Mouse (Mus musculus): ENCODE results near the gene Prkaa2. TPM values are rescaled to one million over a fixed set of nuclear protein-coding genes. Genes with fewer than 3 reads are reported as not detected.

Prkaa2 gene
- total and polyA plus RNA-seq, 2 experiments: 11.3 to 21.3 TPM

DNA sequence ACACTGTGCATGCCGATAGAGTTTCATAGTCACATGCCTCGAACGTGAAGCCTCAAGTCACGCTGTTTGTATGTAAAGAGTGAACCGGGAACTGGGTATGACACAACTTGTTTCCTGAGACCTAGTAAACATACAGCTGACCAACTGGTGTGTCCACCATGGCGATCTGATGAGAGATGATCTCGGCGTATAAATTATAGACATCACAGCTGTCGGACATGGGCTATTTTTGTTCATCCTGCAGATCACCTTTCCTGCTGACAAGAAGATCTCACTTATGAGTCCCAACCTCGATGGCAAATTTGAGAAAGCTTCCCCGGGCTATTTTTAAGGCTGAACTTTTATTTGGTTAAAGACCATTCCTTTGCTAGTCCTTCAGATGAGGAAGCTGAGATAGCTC is 2.1 kb upstream of the Prkaa2 start:
- Histone ChIP-seq H3K9ac (ENCODE audit: low read depth, low read length) (no peak overlapping the region), H3K4me3 (ENCODE audit: insufficient read depth, low read depth, low read length) (no peak overlapping the region), H3K79me2 (ENCODE audit: control insufficient read depth, insufficient read depth, low read length) (peaks cover 24% of the 10 kb centered on the region), H3K36me3 (ENCODE audit: control insufficient read depth, insufficient read depth, low read length) (no peaks in the 10 kb centered on the region), H3K27me3 (ENCODE audit: control insufficient read depth, insufficient read depth, low read length) (no peaks in the 10 kb centered on the region), H3K4me1 (ENCODE audit: control insufficient read depth, insufficient read depth, low read length) (peaks cover 12% of the 10 kb centered on the region), H3K27ac (replicated peaks; ENCODE audit: insufficient read depth, low read depth, low read length) (no peak overlapping the region)
- WGBS: 82% methylated on average over 11 of the region's 11 CpGs
- DNase-seq (ENCODE audit: extremely low read depth, low read depth, low spot score): no peak
- TF ChIP-seq POLR2A (IDR thresholded peaks at IDR 0.05; ENCODE audit: extremely low read depth, insufficient read depth, low read length) (no peak), CTCF (IDR thresholded peaks at IDR 0.05; ENCODE audit: low read depth, low read length) (no peak)

GRCm38 (mm10) chr4:105110684-105111035 is 970 bp upstream of the Prkaa2 start:
- Histone ChIP-seq H3K27me3 (ENCODE audit: control insufficient read depth, insufficient read depth, low read length) (no peaks in the 10 kb centered on the region), H3K9ac (ENCODE audit: low read depth, low read length) (no peak overlapping the region), H3K79me2 (ENCODE audit: control insufficient read depth, insufficient read depth, low read length) (peaks cover 26% of the 10 kb centered on the region), H3K36me3 (ENCODE audit: control insufficient read depth, insufficient read depth, low read length) (no peaks in the 10 kb centered on the region), H3K4me1 (ENCODE audit: control insufficient read depth, insufficient read depth, low read length) (peaks cover 13% of the 10 kb centered on the region), H3K4me3 (ENCODE audit: insufficient read depth, low read depth, low read length) (no peak overlapping the region), H3K27ac (replicated peaks; ENCODE audit: insufficient read depth, low read depth, low read length) (no peak overlapping the region)
- 79% methylated on average over 4 of the region's 4 CpGs for WGBS
- TF ChIP-seq POLR2A (IDR thresholded peaks at IDR 0.05; ENCODE audit: extremely low read depth, insufficient read depth, low read length) (no peak), CTCF (IDR thresholded peaks at IDR 0.05; ENCODE audit: low read depth, low read length) (no peak)
- no peak for DNase-seq (ENCODE audit: extremely low read depth, low read depth, low spot score)

DNA sequence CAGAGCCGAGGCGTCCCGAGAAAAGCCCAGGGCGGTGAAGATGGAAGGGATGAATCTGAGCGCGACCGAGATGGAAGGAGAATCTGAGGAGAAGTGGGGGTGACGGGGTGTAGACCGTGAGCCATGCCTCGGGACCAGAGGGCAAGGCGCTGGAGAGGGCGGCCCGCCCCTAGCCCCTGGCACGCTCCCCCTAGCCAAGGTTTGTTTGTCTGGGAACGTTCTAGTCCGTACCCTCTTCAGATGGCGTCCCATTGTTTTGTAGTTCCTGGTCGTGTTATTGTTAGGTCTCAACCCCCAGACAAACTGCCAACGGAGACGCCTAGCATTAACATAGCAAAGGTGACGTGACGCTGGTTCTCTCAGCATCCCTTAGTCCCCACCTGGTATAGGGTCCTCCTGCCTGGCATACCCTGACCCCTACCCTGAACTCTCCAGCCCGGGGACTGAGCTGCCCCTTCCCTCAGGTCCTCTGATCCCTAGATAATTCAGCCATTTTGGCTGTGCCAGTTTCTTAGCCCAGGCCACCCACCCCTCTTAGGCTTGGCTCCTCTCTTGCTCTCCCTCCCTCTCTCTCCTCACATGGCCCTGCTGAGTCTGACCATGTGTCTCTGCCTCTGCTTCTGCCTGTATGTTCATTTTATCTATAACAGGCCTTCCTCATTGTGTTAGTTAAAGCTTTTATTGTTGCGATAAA is 447 bp upstream of the Prkaa2 start:
- WGBS: 4% methylated on average over 24 of the region's 24 CpGs

DNA sequence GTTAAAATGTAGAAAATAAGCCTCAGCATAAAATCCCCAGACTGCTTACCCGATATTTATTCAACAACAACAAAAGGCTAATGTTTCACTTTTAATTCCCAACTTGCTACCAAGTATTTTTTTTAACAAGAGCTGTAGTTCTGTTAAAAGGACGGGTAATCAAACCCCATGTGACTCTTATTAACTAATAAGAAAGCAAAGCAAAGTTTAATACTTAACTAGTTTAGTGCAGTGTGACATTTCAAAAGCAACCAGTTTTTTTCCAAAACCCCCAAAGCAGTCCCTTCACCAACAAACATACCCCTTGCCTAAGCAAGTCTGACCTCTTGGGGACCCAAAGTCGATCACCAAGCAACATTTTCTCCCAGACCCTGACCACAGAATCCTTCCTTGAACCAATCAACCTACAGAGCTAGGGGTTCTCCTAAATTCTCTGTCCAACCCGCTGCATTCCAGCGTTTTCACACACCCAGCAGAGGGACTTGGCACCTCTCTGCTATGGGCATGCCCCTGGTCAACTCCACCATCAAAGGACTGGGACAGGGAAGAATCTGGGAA is 970 bp downstream of the Prkaa2 start:
- Histone ChIP-seq H3K27me3 (ENCODE audit: control insufficient read depth, insufficient read depth, low read length) (no peaks in the 10 kb centered on the region), H3K79me2 (ENCODE audit: control insufficient read depth, insufficient read depth, low read length) (peaks cover 26% of the 10 kb centered on the region), H3K4me3 (ENCODE audit: insufficient read depth, low read depth, low read length) (peak overlapping the region; percentile 99), H3K9ac (ENCODE audit: low read depth, low read length) (peak overlapping the region; percentile 99), H3K36me3 (ENCODE audit: control insufficient read depth, insufficient read depth, low read length) (no peaks in the 10 kb centered on the region), H3K27ac (replicated peaks; ENCODE audit: insufficient read depth, low read depth, low read length) (peak overlapping the region; percentile 90), H3K4me1 (ENCODE audit: control insufficient read depth, insufficient read depth, low read length) (peaks cover 22% of the 10 kb centered on the region)
- TF ChIP-seq POLR2A (IDR thresholded peaks at IDR 0.05; ENCODE audit: extremely low read depth, insufficient read depth, low read length): no peak
- TF ChIP-seq CTCF (IDR thresholded peaks at IDR 0.05; ENCODE audit: low read depth, low read length): no peak
- WGBS: 8% methylated on average over 5 of the region's 5 CpGs
- DNase-seq (ENCODE audit: extremely low read depth, low read depth, low spot score): peak; percentile 94

More for the DNA sequence above, 447 bp upstream of the Prkaa2 start:
- TF ChIP-seq CTCF (IDR thresholded peaks at IDR 0.05; ENCODE audit: low read depth, low read length) (no peak), POLR2A (IDR thresholded peaks at IDR 0.05; ENCODE audit: extremely low read depth, insufficient read depth, low read length) (no peak)
- H3K36me3 ChIP-seq (ENCODE audit: control insufficient read depth, insufficient read depth, low read length): no peaks in the 10 kb centered on the region
- peaks cover 26% of the 10 kb centered on the region for H3K79me2 ChIP-seq (ENCODE audit: control insufficient read depth, insufficient read depth, low read length)
- DNase-seq (ENCODE audit: extremely low read depth, low read depth, low spot score): no peak
- peak overlapping the region; percentile 98 for H3K27ac ChIP-seq (replicated peaks; ENCODE audit: insufficient read depth, low read depth, low read length)
- no peaks in the 10 kb centered on the region for H3K27me3 ChIP-seq (ENCODE audit: control insufficient read depth, insufficient read depth, low read length)
- H3K4me3 ChIP-seq (ENCODE audit: insufficient read depth, low read depth, low read length): peak overlapping the region; percentile 99
- peak overlapping the region; percentile 99 for H3K9ac ChIP-seq (ENCODE audit: low read depth, low read length)
- peaks cover 17% of the 10 kb centered on the region for H3K4me1 ChIP-seq (ENCODE audit: control insufficient read depth, insufficient read depth, low read length)

GRCm38 (mm10) chr4:105107943-105108640 is 1.6 kb downstream of the Prkaa2 start:
- H3K27me3 ChIP-seq (ENCODE audit: control insufficient read depth, insufficient read depth, low read length): no peaks in the 10 kb centered on the region

More at GRCm38 (mm10) chr4:105107943-105108640, 1.6 kb downstream of the Prkaa2 start:
- Histone ChIP-seq H3K9ac (ENCODE audit: low read depth, low read length) (peak overlapping the region; percentile 83), H3K36me3 (ENCODE audit: control insufficient read depth, insufficient read depth, low read length) (no peaks in the 10 kb centered on the region), H3K79me2 (ENCODE audit: control insufficient read depth, insufficient read depth, low read length) (peaks cover 28% of the 10 kb centered on the region), H3K27ac (replicated peaks; ENCODE audit: insufficient read depth, low read depth, low read length) (peak overlapping the region; percentile 90), H3K4me3 (ENCODE audit: insufficient read depth, low read depth, low read length) (peak overlapping the region; percentile 63), H3K4me1 (ENCODE audit: control insufficient read depth, insufficient read depth, low read length) (peaks cover 24% of the 10 kb centered on the region)
- 40% methylated on average over 12 of the region's 12 CpGs for WGBS
- TF ChIP-seq POLR2A (IDR thresholded peaks at IDR 0.05; ENCODE audit: extremely low read depth, insufficient read depth, low read length): no peak
- no peak for TF ChIP-seq CTCF (IDR thresholded peaks at IDR 0.05; ENCODE audit: low read depth, low read length)
- no peak for DNase-seq (ENCODE audit: extremely low read depth, low read depth, low spot score)

All from liver, adult 2 months (tissue).